Mouse (Mus musculus) ES-Bruce4 (cell line): ENCODE measurements around the gene Slc26a9. TPM values are rescaled to one million over a fixed set of nuclear protein-coding genes. Genes with fewer than 3 reads are reported as not detected.
"Not testable (repeated sequence)": the region's sequence is repeated elsewhere in the genome, so short reads cannot be mapped to it uniquely, and the experiment has no call there.

Experiments
- H3K27ac ChIP-seq: 2 replicates; pipeline ENCODE4 v1.5.1; 2012; ENCODE audit warnings: low read length, inconsistent platforms; ENCODE audit not compliant: insufficient read depth
- H3K27me3 ChIP-seq: 2 replicates; pipeline ENCODE4 v1.6.1; 2012; ENCODE audit warnings: mild to moderate bottlenecking, low read length, inconsistent platforms; ENCODE audit not compliant: control insufficient read depth, poor library complexity, insufficient read depth, severe bottlenecking
- H3K36me3 ChIP-seq: 2 replicates; pipeline ENCODE4 v1.6.1; 2012; ENCODE audit warnings: inconsistent platforms, mild to moderate bottlenecking, low read length, moderate library complexity; ENCODE audit not compliant: control insufficient read depth, poor library complexity, insufficient read depth, severe bottlenecking
- H3K4me1 ChIP-seq: one replicate; pipeline ENCODE4 v1.8.1; 2011; ENCODE audit warnings: low read length; ENCODE audit not compliant: control insufficient read depth, insufficient read depth
- H3K4me3 ChIP-seq: 2 replicates; pipeline ENCODE4 v1.5.1; 2011; ENCODE audit warnings: low read depth, mild to moderate bottlenecking, low read length
- H3K9ac ChIP-seq: 2 replicates; pipeline ENCODE4 v1.6.1; 2012; ENCODE audit warnings: low read depth, mild to moderate bottlenecking, inconsistent platforms; ENCODE audit not compliant: poor library complexity, severe bottlenecking
- H3K9me3 ChIP-seq: replicated peaks from 2 replicates; pipeline ENCODE4 v1.6.1; 2012; ENCODE audit warnings: mild to moderate bottlenecking, low read length, inconsistent platforms; ENCODE audit not compliant: control insufficient read depth, poor library complexity, insufficient read depth, severe bottlenecking
- CTCF ChIP-seq: IDR thresholded peaks from one replicate; pipeline ENCODE4 v1.8.1; 2011; ENCODE audit warnings: low read depth, low read length
- EP300 ChIP-seq: IDR thresholded peaks from 2 replicates; pipeline ENCODE4 v1.6.1; 2011; ENCODE audit warnings: low read depth, low read length; ENCODE audit not compliant: insufficient read depth
- POLR2A ChIP-seq: IDR thresholded peaks from one replicate; pipeline ENCODE4 v1.8.1; 2011; ENCODE audit warnings: low read length; ENCODE audit not compliant: insufficient read depth
- polyA plus RNA-seq: library from polyadenylated mRNA; stranded (reverse); fragments of >200 nt; gene quantifications from 2 replicates; pipeline ENCODE4 v1.2.4, GENCODE M21; 2011; ENCODE audit warnings: low read depth; ENCODE audit not compliant: missing spikeins, insufficient read depth, insufficient read length

The Slc26a9 gene
- polyA plus RNA-seq, 1 experiment, result not detected

- Histone ChIP-seq H3K9me3 (no peaks in the 10 kb centered on the region), H3K4me1 (peaks cover 2% of the 10 kb centered on the region), H3K36me3 (no peaks in the 10 kb centered on the region), H3K27ac (no peak overlapping the region), H3K4me3 (no peak overlapping the region), H3K27me3 (no peaks in the 10 kb centered on the region), H3K9ac (no peak overlapping the region)
- no peak for TF ChIP-seq EP300
- no peak for TF ChIP-seq CTCF
- TF ChIP-seq POLR2A, result no peak
Measured at GRCm38 (mm10) chr1:131816886-131817285, 73.1 kb downstream of the Slc26a9 start.

- not testable (repeated sequence) for H3K27me3 ChIP-seq, H3K4me3 ChIP-seq, H3K4me1 ChIP-seq, H3K9me3 ChIP-seq, H3K36me3 ChIP-seq, H3K9ac ChIP-seq
- H3K27ac ChIP-seq, result 0 out of 2 replicates have a peak overlapping the region, but pooled peaks have one; percentile 26
Measured at GRCm38 (mm10) chr1:131820353-131820752, 76.5 kb downstream of the Slc26a9 start.

GRCm38 (mm10) chr1:131820887-131821328 is 77.1 kb downstream of the Slc26a9 start:
- TF ChIP-seq POLR2A (no peak), CTCF (no peak), EP300 (no peak)
- H3K36me3 ChIP-seq, result no peaks in the 10 kb centered on the region
- no peak overlapping the region for H3K27ac ChIP-seq
- H3K27me3 ChIP-seq, result no peaks in the 10 kb centered on the region
- H3K4me3 ChIP-seq, result no peak overlapping the region
- H3K9ac ChIP-seq, result no peak overlapping the region
- H3K9me3 ChIP-seq, result no peaks in the 10 kb centered on the region
- peaks cover 2% of the 10 kb centered on the region for H3K4me1 ChIP-seq

Other genes with a start within 250 kb of the Slc26a9 start
- gene Srgap2, start 216.7 kb upstream of the Slc26a9 start, polyA plus RNA-seq, result 78.9 and 83.8 TPM in 2 replicates
- gene Fam72a, start 216.1 kb upstream of the Slc26a9 start, polyA plus RNA-seq, result 6.4 and 6.6 TPM in 2 replicates
- gene Avpr1b, start 144.8 kb upstream of the Slc26a9 start, polyA plus RNA-seq, result 0.49 TPM in 1 of 2 replicates, not detected in the other
- gene Ctse, start 105.7 kb upstream of the Slc26a9 start, polyA plus RNA-seq, result not detected in 2 replicates
- gene Rab7b, start 55.3 kb upstream of the Slc26a9 start, polyA plus RNA-seq, result 3.1 and 4.4 TPM in 2 replicates
- gene Pm20d1, start 53.4 kb downstream of the Slc26a9 start, polyA plus RNA-seq, result 6.8 and 9.0 TPM in 2 replicates
- gene Slc41a1, start 83.5 kb downstream of the Slc26a9 start, polyA plus RNA-seq, result 14.4 and 16.3 TPM in 2 replicates
- 4.3 and 9.6 TPM in 2 replicates for gene Rab29, start 123.2 kb downstream of the Slc26a9 start, polyA plus RNA-seq
- 298 and 328 TPM in 2 replicates for gene Nucks1, start 166.5 kb downstream of the Slc26a9 start, polyA plus RNA-seq
- gene Slc45a3, start 218.9 kb downstream of the Slc26a9 start, polyA plus RNA-seq, result 3.3 and 3.9 TPM in 2 replicates